Mouse (Mus musculus) spleen, adult 2 months (tissue): ENCODE data around the gene Txnrd3.

Experiments used
- CTCF ChIP-seq: fragments of 200-500 bp; IDR thresholded peaks from 2 replicates; pipeline ENCODE4 v1.5.1; 2011; ENCODE audit warnings: mild to moderate bottlenecking, inconsistent platforms; ENCODE audit not compliant: insufficient read depth, insufficient read length, insufficient replicate concordance; ENCODE audit errors: extremely low read depth
- POLR2A ChIP-seq: fragments of 200-500 bp; IDR thresholded peaks from 2 replicates; pipeline ENCODE4 v1.6.1; 2011; ENCODE audit warnings: low read depth, low read length, inconsistent platforms

- TF ChIP-seq CTCF (no peak), POLR2A (no peak)
These were observed at the start of gene Txnrd3 for GRCm38 (mm10) chr6:89643798-89644270.
